In genomic region chr3:41175356-41175755, GRCm38 (mm10) we compare ENCODE assay signal across 33 mouse cellular contexts.
"Had no signal": no experiment of that assay in that cellular context is flagged by ENCODE, and none has a peak within 500 bp of the region (broad histone marks: within the 10 kb centered on the region; RNA-seq: fewer than 3 reads in every experiment).

No protein-coding gene starts in this region.

- H3K27me3 ChIP-seq: heart, embryonic 12.5 days; heart, embryonic 13.5 days; heart, embryonic 15.5 days; hindbrain, embryonic 12.5 days; hindbrain, embryonic 13.5 days; hindbrain, embryonic 15.5 days; intestine, embryonic 15.5 days; kidney, embryonic 15.5 days had no signal

- H3K4me3 ChIP-seq: heart, adult 2 months; heart, embryonic 12.5 days; heart, embryonic 13.5 days; heart, embryonic 15.5 days; hindbrain, embryonic 10.5 days; hindbrain, embryonic 12.5 days; hindbrain, embryonic 13.5 days; hindbrain, embryonic 15.5 days; intestine, embryonic 15.5 days; kidney, embryonic 15.5 days; layer of hippocampus, adult 2 months; left cerebral cortex, adult 2 months had no signal

- H3K27ac ChIP-seq: heart, adult 2 months; heart, embryonic 13.5 days; heart, embryonic 15.5 days; hindbrain, embryonic 10.5 days; hindbrain, embryonic 12.5 days; hindbrain, embryonic 13.5 days; hindbrain, embryonic 14.5 days; hindbrain, embryonic 15.5 days; hindbrain, postnatal 0 days; intestine, embryonic 15.5 days; kidney, embryonic 15.5 days; kidney, postnatal 0 days; layer of hippocampus, adult 2 months; left cerebral cortex, adult 2 months had no signal

- H3K9ac ChIP-seq: heart, embryonic 12.5 days; heart, embryonic 13.5 days; heart, embryonic 15.5 days; hindbrain, embryonic 12.5 days; hindbrain, embryonic 13.5 days; hindbrain, embryonic 14.5 days; hindbrain, embryonic 15.5 days; intestine, embryonic 15.5 days; kidney, embryonic 15.5 days had no signal

- H3K9me3 ChIP-seq: heart, embryonic 12.5 days; heart, embryonic 13.5 days; heart, embryonic 15.5 days; hindbrain, embryonic 10.5 days; hindbrain, embryonic 12.5 days; hindbrain, embryonic 13.5 days; hindbrain, embryonic 15.5 days; intestine, embryonic 15.5 days; kidney, embryonic 15.5 days had no signal

- DNase-seq: heart, postnatal 14 days; heart, postnatal 36 days; kidney, adult 11 months; kidney, adult 18-20 months; kidney, adult 2 months; kidney, adult 8-10 months; kidney, adult 9 months; kidney, postnatal 10 days; kidney, postnatal 14 days; kidney, postnatal 25 days; kidney, postnatal 36 days; kidney, postnatal 4 days; layer of hippocampus, adult 9-11 months; layer of hippocampus, postnatal 36 days had no signal

- H3K4me1 ChIP-seq: hindbrain, embryonic 12.5 days; hindbrain, embryonic 13.5 days; hindbrain, embryonic 15.5 days; intestine, embryonic 15.5 days had no signal

- H3K4me2 ChIP-seq: heart, embryonic 12.5 days; heart, embryonic 13.5 days; heart, embryonic 15.5 days; hindbrain, embryonic 12.5 days; hindbrain, embryonic 13.5 days; hindbrain, embryonic 14.5 days; hindbrain, embryonic 15.5 days; intestine, embryonic 15.5 days; kidney, embryonic 15.5 days had no signal

- H3K36me3 ChIP-seq: heart, embryonic 12.5 days; heart, embryonic 13.5 days; heart, embryonic 15.5 days; hindbrain, embryonic 10.5 days; hindbrain, embryonic 12.5 days; hindbrain, embryonic 13.5 days; hindbrain, embryonic 15.5 days; intestine, embryonic 15.5 days; kidney, embryonic 15.5 days had no signal

- ATAC-seq: hindbrain, embryonic 16.5 days; hindbrain, postnatal 0 days; inflammation-experienced regulatory T-cells, adult 6 months; intestine, embryonic 15.5 days; intestine, embryonic 16.5 days; intestine, postnatal 0 days had no signal
